Mouse (Mus musculus): ENCODE measurements at regions not wholly inside any gene's neighbourhood (a gene's known extent, or its start where the extent isn't known, plus 50 kb on each side); places are given as distances from the start of the nearest gene placed in this dataset.

GRCm38 (mm10) chr11:71375132-71375531 is 144.6 kb upstream of the Nlrp1b start:
- TF ChIP-seq CTCF (IDR thresholded peaks at IDR 0.05), result no peak
- no peak for TF ChIP-seq EP300 (IDR thresholded peaks at IDR 0.05; ENCODE audit: insufficient read depth, low read depth, low read length)
- TF ChIP-seq POLR2A (IDR thresholded peaks at IDR 0.05; ENCODE audit: insufficient read depth, low read depth, low read length), result no peak

Data from heart, adult 2 months (tissue).